Mouse (Mus musculus): Measurements from ENCODE around the gene Nicn1. TPM values are rescaled to one million over a fixed set of nuclear protein-coding genes. Genes with fewer than 3 reads are reported as not detected.
"Not testable (repeated sequence)": the region's sequence is repeated elsewhere in the genome, so short reads cannot be mapped to it uniquely, and the experiment has no call there.

The Nicn1 gene
- polyA plus RNA-seq, 1 experiment from 2014 or later: 49.1 TPM

- under 1% methylated on average over 42 of the region's 51 CpGs for WGBS
- Histone ChIP-seq H3K36me3 (ENCODE audit: control insufficient read depth, insufficient read depth, low read length) (no peaks in the 10 kb centered on the region; the same call in 1 of the 2 replicates), H3K4me1 (ENCODE audit: control insufficient read depth, insufficient read depth, low read length) (no peaks in the 10 kb centered on the region; the same call in 1 of the 2 replicates), H3K27me3 (ENCODE audit: control insufficient read depth, insufficient read depth, low read length) (no peaks in the 10 kb centered on the region), H3K9me3 (ENCODE audit: control insufficient read depth, low read length) (no peaks in the 10 kb centered on the region), H3K27ac (replicated peaks; ENCODE audit: low read depth, low read length) (peak overlapping the region; percentile 98), H3K4me3 (ENCODE audit: low read depth, low read length) (peak overlapping the region; percentile 83), H3K9ac (ENCODE audit: low read length) (peak overlapping the region; percentile 89), H3K4me2 (ENCODE audit: low read depth, severe bottlenecking) (peak overlapping the region; percentile 83; the same call in 1 of the 2 replicates)
- DNase-seq (ENCODE audit: low spot score) (peak; percentile 80), ATAC-seq (ENCODE audit: insufficient number of reproducible peaks, low FRiP score, low TSS enrichment, low read depth) (peak; percentile 61)
These were observed 16.3 kb downstream of the Nicn1 start for GRCm38 (mm10) chr9:108306571-108306980.

- H3K9ac ChIP-seq (ENCODE audit: low read length): peak overlapping the region; percentile 89
- 25% methylated on average over 12 of the region's 12 CpGs for WGBS
- H3K4me2 ChIP-seq (ENCODE audit: low read depth, severe bottlenecking): peak overlapping the region; percentile 83
- H3K9me3 ChIP-seq (ENCODE audit: control insufficient read depth, low read length): no peaks in the 10 kb centered on the region
- peak overlapping the region; percentile 83 for H3K4me3 ChIP-seq (ENCODE audit: low read depth, low read length)
- no peak overlapping the region; the same call in 1 of the 2 replicates for H3K27ac ChIP-seq (replicated peaks; ENCODE audit: low read depth, low read length)
- H3K4me1 ChIP-seq (ENCODE audit: control insufficient read depth, insufficient read depth, low read length): no peaks in the 10 kb centered on the region; the same call in 1 of the 2 replicates
- ATAC-seq (ENCODE audit: insufficient number of reproducible peaks, low FRiP score, low TSS enrichment, low read depth) (no peak), DNase-seq (ENCODE audit: low spot score) (no peak)
- H3K36me3 ChIP-seq (ENCODE audit: control insufficient read depth, insufficient read depth, low read length): no peaks in the 10 kb centered on the region; the same call in 1 of the 2 replicates
- no peaks in the 10 kb centered on the region for H3K27me3 ChIP-seq (ENCODE audit: control insufficient read depth, insufficient read depth, low read length)
These were observed 17.0 kb downstream of the Nicn1 start for GRCm38 (mm10) chr9:108307021-108307807.

GRCm38 (mm10) chr9:108308141-108308540 is 17.9 kb downstream of the Nicn1 start:
- H3K4me1 ChIP-seq (ENCODE audit: control insufficient read depth, insufficient read depth, low read length): no peaks in the 10 kb centered on the region; the same call in 1 of the 2 replicates
- no peaks in the 10 kb centered on the region for H3K27me3 ChIP-seq (ENCODE audit: control insufficient read depth, insufficient read depth, low read length)
- ATAC-seq (ENCODE audit: insufficient number of reproducible peaks, low FRiP score, low TSS enrichment, low read depth) (no peak), DNase-seq (ENCODE audit: low spot score) (no peak)
- H3K4me3 ChIP-seq (ENCODE audit: low read depth, low read length): no peak overlapping the region
- H3K9me3 ChIP-seq (ENCODE audit: control insufficient read depth, low read length): no peaks in the 10 kb centered on the region
- H3K27ac ChIP-seq (replicated peaks; ENCODE audit: low read depth, low read length): no peak overlapping the region
- H3K36me3 ChIP-seq (ENCODE audit: control insufficient read depth, insufficient read depth, low read length): no peaks in the 10 kb centered on the region; the same call in 1 of the 2 replicates
- WGBS: 81% methylated on average over 2 of the region's 2 CpGs
- peak overlapping the region; percentile 83 for H3K4me2 ChIP-seq (ENCODE audit: low read depth, severe bottlenecking)
- no peak overlapping the region for H3K9ac ChIP-seq (ENCODE audit: low read length)

- peaks cover 6% of the 10 kb centered on the region; the same call in 1 of the 2 replicates for H3K36me3 ChIP-seq (ENCODE audit: control insufficient read depth, insufficient read depth, low read length)
- WGBS: 97% methylated on average over 3 of the region's 3 CpGs
These were observed 27.3 kb downstream of the Nicn1 start for GRCm38 (mm10) chr9:108317572-108317971.

GRCm38 (mm10) chr9:108318462-108318861 is 28.2 kb downstream of the Nicn1 start:
- ATAC-seq (ENCODE audit: insufficient number of reproducible peaks, low FRiP score, low TSS enrichment, low read depth) (no peak), DNase-seq (ENCODE audit: low spot score) (no peak)
- no peaks in the 10 kb centered on the region for H3K4me1 ChIP-seq (ENCODE audit: control insufficient read depth, insufficient read depth, low read length)
- H3K4me3 ChIP-seq (ENCODE audit: low read depth, low read length): no peak overlapping the region
- no peak overlapping the region for H3K9ac ChIP-seq (ENCODE audit: low read length)
- 93% methylated on average over 2 of the region's 2 CpGs for WGBS
- no peak overlapping the region for H3K27ac ChIP-seq (replicated peaks; ENCODE audit: low read depth, low read length)
- no peaks in the 10 kb centered on the region for H3K27me3 ChIP-seq (ENCODE audit: control insufficient read depth, insufficient read depth, low read length)
- H3K9me3 ChIP-seq (ENCODE audit: control insufficient read depth, low read length): no peaks in the 10 kb centered on the region
- peaks cover 6% of the 10 kb centered on the region; the same call in 1 of the 2 replicates for H3K36me3 ChIP-seq (ENCODE audit: control insufficient read depth, insufficient read depth, low read length)
- no peak overlapping the region for H3K4me2 ChIP-seq (ENCODE audit: low read depth, severe bottlenecking)

More at GRCm38 (mm10) chr9:108317572-108317971, 27.3 kb downstream of the Nicn1 start:
- Histone ChIP-seq H3K4me2 (ENCODE audit: low read depth, severe bottlenecking) (no peak overlapping the region), H3K4me3 (ENCODE audit: low read depth, low read length) (no peak overlapping the region), H3K9me3 (ENCODE audit: control insufficient read depth, low read length) (no peaks in the 10 kb centered on the region), H3K4me1 (ENCODE audit: control insufficient read depth, insufficient read depth, low read length) (no peaks in the 10 kb centered on the region), H3K27me3 (ENCODE audit: control insufficient read depth, insufficient read depth, low read length) (no peaks in the 10 kb centered on the region), H3K9ac (ENCODE audit: low read length) (no peak overlapping the region), H3K27ac (replicated peaks; ENCODE audit: low read depth, low read length) (no peak overlapping the region)
- DNase-seq (ENCODE audit: low spot score) (no peak), ATAC-seq (ENCODE audit: insufficient number of reproducible peaks, low FRiP score, low TSS enrichment, low read depth) (no peak)

GRCm38 (mm10) chr9:108322054-108322453 is 31.8 kb downstream of the Nicn1 start:
- not testable (repeated sequence) for H3K27me3 ChIP-seq (ENCODE audit: control insufficient read depth, insufficient read depth, low read length); ATAC-seq (ENCODE audit: insufficient number of reproducible peaks, low FRiP score, low TSS enrichment, low read depth); DNase-seq (ENCODE audit: low spot score); H3K4me1 ChIP-seq (ENCODE audit: control insufficient read depth, insufficient read depth, low read length); H3K4me3 ChIP-seq (ENCODE audit: low read depth, low read length); H3K9ac ChIP-seq (ENCODE audit: low read length); H3K4me2 ChIP-seq (ENCODE audit: low read depth, severe bottlenecking); H3K36me3 ChIP-seq (ENCODE audit: control insufficient read depth, insufficient read depth, low read length); H3K27ac ChIP-seq (replicated peaks; ENCODE audit: low read depth, low read length); H3K9me3 ChIP-seq (ENCODE audit: control insufficient read depth, low read length)
- 86% methylated on average over 7 of the region's 7 CpGs for WGBS

GRCm38 (mm10) chr9:108324784-108325183 is 34.6 kb downstream of the Nicn1 start:
- Histone ChIP-seq H3K4me1 (ENCODE audit: control insufficient read depth, insufficient read depth, low read length) (no peaks in the 10 kb centered on the region), H3K36me3 (ENCODE audit: control insufficient read depth, insufficient read depth, low read length) (peaks cover 12% of the 10 kb centered on the region; the same call in 1 of the 2 replicates), H3K9ac (ENCODE audit: low read length) (no peak overlapping the region), H3K4me3 (ENCODE audit: low read depth, low read length) (no peak overlapping the region), H3K9me3 (ENCODE audit: control insufficient read depth, low read length) (no peaks in the 10 kb centered on the region), H3K27ac (replicated peaks; ENCODE audit: low read depth, low read length) (no peak overlapping the region), H3K27me3 (ENCODE audit: control insufficient read depth, insufficient read depth, low read length) (no peaks in the 10 kb centered on the region), H3K4me2 (ENCODE audit: low read depth, severe bottlenecking) (no peak overlapping the region)
- ATAC-seq (ENCODE audit: insufficient number of reproducible peaks, low FRiP score, low TSS enrichment, low read depth) (no peak), DNase-seq (ENCODE audit: low spot score) (no peak)
- WGBS: 89% methylated on average over 1 of the region's 1 CpGs

GRCm38 (mm10) chr9:108325811-108326210 is 35.6 kb downstream of the Nicn1 start:
- Histone ChIP-seq H3K36me3 (ENCODE audit: control insufficient read depth, insufficient read depth, low read length) (peaks cover 14% of the 10 kb centered on the region; the same call in 1 of the 2 replicates), H3K27ac (replicated peaks; ENCODE audit: low read depth, low read length) (no peak overlapping the region), H3K27me3 (ENCODE audit: control insufficient read depth, insufficient read depth, low read length) (no peaks in the 10 kb centered on the region), H3K4me2 (ENCODE audit: low read depth, severe bottlenecking) (no peak overlapping the region), H3K4me3 (ENCODE audit: low read depth, low read length) (no peak overlapping the region), H3K9ac (ENCODE audit: low read length) (no peak overlapping the region), H3K9me3 (ENCODE audit: control insufficient read depth, low read length) (no peaks in the 10 kb centered on the region), H3K4me1 (ENCODE audit: control insufficient read depth, insufficient read depth, low read length) (no peaks in the 10 kb centered on the region)
- WGBS: 97% methylated on average over 2 of the region's 2 CpGs
- DNase-seq (ENCODE audit: low spot score) (no peak), ATAC-seq (ENCODE audit: insufficient number of reproducible peaks, low FRiP score, low TSS enrichment, low read depth) (no peak)

Measured in limb, embryonic 11.5 days (tissue).